16 mouse cellular contexts compared by ENCODE assay signal in genomic region chr4:138642272-138642671, GRCm38 (mm10). TPM values are rescaled to one million over a fixed set of nuclear protein-coding genes. Genes with fewer than 3 reads are reported as not detected.
"Had no signal": no experiment of that assay in that cellular context is flagged by ENCODE, and none has a peak within 500 bp of the region (broad histone marks: within the 10 kb centered on the region; RNA-seq: fewer than 3 reads in every experiment).

No protein-coding gene starts in this region.

- ATAC-seq: liver, embryonic 12.5 days had no signal

- H3K4me3 ChIP-seq: limb, embryonic 15.5 days; liver, embryonic 12.5 days; megakaryocyte, embryonic 14.5 days; midbrain, embryonic 12.5 days; neural tube, embryonic 12.5 days had no signal

- H3K4me2 ChIP-seq: limb, embryonic 15.5 days; liver, embryonic 12.5 days; lung, embryonic 14.5 days; midbrain, embryonic 12.5 days; neural tube, embryonic 12.5 days had no signal

- H3K27me3 ChIP-seq: limb, embryonic 15.5 days; liver, embryonic 12.5 days; midbrain, embryonic 12.5 days; neural tube, embryonic 12.5 days had no signal

- H3K4me1 ChIP-seq: limb, embryonic 15.5 days; liver, embryonic 12.5 days; megakaryocyte, embryonic 14.5 days; midbrain, embryonic 12.5 days; neural tube, embryonic 12.5 days had no signal

- H3K9me3 ChIP-seq: limb, embryonic 15.5 days; liver, embryonic 12.5 days; neural tube, embryonic 12.5 days had no signal

- H3K9ac ChIP-seq: limb, embryonic 15.5 days; liver, embryonic 12.5 days; lung, embryonic 14.5 days; midbrain, embryonic 12.5 days; neural tube, embryonic 12.5 days had no signal

- H3K36me3 ChIP-seq: limb, embryonic 15.5 days; liver, embryonic 12.5 days; midbrain, embryonic 12.5 days; neural tube, embryonic 12.5 days had no signal

- H3K27ac ChIP-seq: limb, embryonic 15.5 days; liver, embryonic 12.5 days; macrophage; midbrain, embryonic 12.5 days; neural tube, embryonic 12.5 days had no signal

- DNase-seq: kidney, postnatal 10 days; lung, embryonic 14.5 days; lung, postnatal 10 days; retina, postnatal 1 day; right cerebral cortex, postnatal 4 days; spleen, adult 18-20 months; thymus, adult 18-20 months; thymus, postnatal 25 days had no signal

RNA-seq across cellular contexts. Expression of gene Vwa5b1, which starts 6.6 kb away (rescaled TPM):
- total RNA-seq: monocyte, adult 5-6 weeks had no signal
- polyA plus RNA-seq: liver, embryonic 12.5 days; liver, embryonic 16.5 days; macrophage had no signal
